Mouse (Mus musculus): ENCODE measurements around the gene Arl1.
A peak's percentile ranks its signal among the peaks of the same experiment; 100 is the strongest.

- TF ChIP-seq CTCF (IDR thresholded peaks at IDR 0.05) (peak; percentile 77), EP300 (IDR thresholded peaks at IDR 0.05) (no peak)
Observed at GRCm38 (mm10) chr10:88727128-88727527, 3.5 kb upstream of the Arl1 start.

Measured in lung, postnatal 0 days (tissue).